Mouse (Mus musculus): ENCODE data around the gene Hist1h2ba.
A peak's percentile ranks its signal among the peaks of the same experiment; 100 is the strongest.

The Hist1h2ba gene

GRCm38 (mm10) chr13:23898242-23898641 is 35.7 kb downstream of the Hist1h2ba start:
- no peak for DNase-seq

GRCm38 (mm10) chr13:23893269-23893593 is 40.7 kb downstream of the Hist1h2ba start:
- no peak for DNase-seq

GRCm38 (mm10) chr13:23892592-23893268 is 41.2 kb downstream of the Hist1h2ba start:
- no peak for DNase-seq

GRCm38 (mm10) chr13:23889011-23889605 is 44.8 kb downstream of the Hist1h2ba start:
- DNase-seq, result peak; percentile 66 to 75

GRCm38 (mm10) chr13:23887026-23887725 is 46.8 kb downstream of the Hist1h2ba start:
- no peak for DNase-seq

GRCm38 (mm10) chr13:23885540-23885939 is 48.4 kb downstream of the Hist1h2ba start:
- no peak for DNase-seq
